17 mouse cellular contexts compared by ENCODE assay signal in the genomic region with DNA sequence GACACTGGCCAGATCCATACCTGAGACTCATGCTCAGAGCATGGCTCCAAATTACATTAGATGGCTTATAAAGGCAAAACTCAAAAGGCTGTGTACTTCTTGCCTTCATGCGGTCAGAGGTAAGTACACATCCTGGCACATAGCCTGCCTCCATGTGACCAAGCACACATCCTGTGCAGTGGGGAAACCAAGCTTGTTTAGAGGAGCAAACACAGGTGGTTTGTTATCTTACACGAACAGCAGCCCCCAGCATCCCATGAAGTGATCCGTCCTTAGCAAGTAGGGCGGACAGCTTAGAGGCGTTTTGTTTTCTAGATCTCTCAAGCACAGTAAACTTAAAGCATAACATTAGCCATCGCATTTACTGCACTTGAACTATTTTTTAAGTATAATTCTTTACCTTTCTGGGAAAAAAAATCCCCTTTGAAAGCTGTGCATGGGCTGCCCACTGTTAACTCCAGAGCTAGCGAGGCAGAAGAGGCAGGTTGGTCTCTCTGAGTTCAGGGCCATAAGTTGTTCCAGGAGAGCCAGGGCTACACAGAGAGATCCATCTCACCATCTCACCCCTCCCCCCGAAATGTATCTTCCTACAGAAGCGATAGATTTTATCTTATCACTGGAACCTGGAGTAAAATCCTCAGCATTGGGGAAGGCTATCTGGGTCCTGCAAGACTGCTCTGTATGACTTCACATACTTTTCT. TPM values are rescaled to one million over a fixed set of nuclear protein-coding genes. Genes with fewer than 3 reads are reported as not detected.
A peak's percentile ranks its signal among the peaks of the same experiment; 100 is the strongest.
DNase-seq lines count a peak whose midpoint lies in the region; ATAC-seq lines count a peak whose summit lies in the region.
"Had no signal": no experiment of that assay in that cellular context is flagged by ENCODE, and none has a peak within 500 bp of the region (broad histone marks: within the 10 kb centered on the region; RNA-seq: fewer than 3 reads in every experiment).

No protein-coding gene starts in this region.

- H3K27ac ChIP-seq in forebrain, embryonic 15.5 days (replicated peaks): no peak overlapping the region
- H3K27ac ChIP-seq: forebrain, embryonic 13.5 days; neural tube, embryonic 13.5 days had no signal

- ATAC-seq in inflammation-experienced regulatory T-cells, adult 6 months: peak; percentile 25
- no peak for ATAC-seq in forebrain, embryonic 15.5 days (replicated peaks)
- ATAC-seq: forebrain, embryonic 13.5 days; Patski had no signal

- 93% methylated on average over 9 of the region's 9 CpGs for WGBS in forebrain, embryonic 15.5 days

- H3K27me3 ChIP-seq in forebrain, embryonic 15.5 days: no peaks in the 10 kb centered on the region
- H3K27me3 ChIP-seq: forebrain, embryonic 13.5 days; neural tube, embryonic 13.5 days; Patski had no signal

- no peak overlapping the region for H3K9ac ChIP-seq in forebrain, embryonic 15.5 days (replicated peaks)
- H3K9ac ChIP-seq: forebrain, embryonic 13.5 days; neural tube, embryonic 13.5 days had no signal

- no peak overlapping the region for H3K4me2 ChIP-seq in forebrain, embryonic 15.5 days (replicated peaks)
- H3K4me2 ChIP-seq: forebrain, embryonic 13.5 days; neural tube, embryonic 13.5 days had no signal

- no peak overlapping the region for H3K4me3 ChIP-seq in forebrain, embryonic 15.5 days
- H3K4me3 ChIP-seq: forebrain, embryonic 13.5 days; neural tube, embryonic 13.5 days had no signal

- peak; percentile 41 for DNase-seq in spleen, adult 12 weeks (ENCODE audit: low spot score)
- no peak for DNase-seq in spleen, adult 18-20 months
- DNase-seq in naive thymus-derived CD4-positive, alpha-beta T cell, adult 2 months (ENCODE audit: low read depth): peak; percentile 80
- DNase-seq in thymus, postnatal 4 days: peak; percentile 57
- no peak for DNase-seq in adrenal gland, postnatal 25 days
- no peak for DNase-seq in layer of hippocampus, postnatal 25 days (ENCODE audit: extremely low spot score in 1 of 2, low spot score in 1 of 2)
- DNase-seq: adrenal gland, postnatal 10 days; cerebellum, adult 18-20 months; heart, postnatal 14 days; kidney, postnatal 14 days; lung, adult 18-20 months; right cerebral cortex, adult 18-20 months had no signal

- peaks cover 41% of the 10 kb centered on the region for H3K36me3 ChIP-seq in forebrain, embryonic 15.5 days

- no peaks in the 10 kb centered on the region for H3K4me1 ChIP-seq in forebrain, embryonic 15.5 days
- H3K4me1 ChIP-seq: forebrain, embryonic 13.5 days; neural tube, embryonic 13.5 days had no signal

- no peaks in the 10 kb centered on the region for H3K9me3 ChIP-seq in forebrain, embryonic 15.5 days
- H3K9me3 ChIP-seq: forebrain, embryonic 13.5 days; neural tube, embryonic 13.5 days had no signal

RNA-seq across cellular contexts. Expression of a gene that starts 32.1 kb away (rescaled TPM):
- polyA plus RNA-seq in inflammation-experienced regulatory T-cells, adult 6 months (2017; shearing (Covaris generic)): 1 to 10 TPM; 4.6 to 8.5 (median 8.1) TPM
- 20.2 and 20.7 TPM in 2 replicates for polyA plus RNA-seq in forebrain, embryonic 15.5 days (2015; fragmentation: Nextera tagmentation; extraction: Ambion mirVana)
- 15.7 and 28.0 TPM in 2 replicates for total RNA-seq in adrenal gland, postnatal 25 days (2021)
- 10 to 100 TPM; 11.4 to 11.5 TPM for total RNA-seq in layer of hippocampus, postnatal 25 days (2021)

Comparison
In these comparisons a context has a peak if more than half of its experiments do, and no peak if none do; other contexts are left out.
1. DNase-seq: peak in spleen, adult 12 weeks (single experiment), naive thymus-derived CD4-positive, alpha-beta T cell, adult 2 months (single experiment) and thymus, postnatal 4 days (single experiment); none in spleen, adult 18-20 months (0 of 2), adrenal gland, postnatal 25 days (single experiment) and layer of hippocampus, postnatal 25 days (0 of 2).